Mouse (Mus musculus): ENCODE measurements around the gene Jazf1.

DNA sequence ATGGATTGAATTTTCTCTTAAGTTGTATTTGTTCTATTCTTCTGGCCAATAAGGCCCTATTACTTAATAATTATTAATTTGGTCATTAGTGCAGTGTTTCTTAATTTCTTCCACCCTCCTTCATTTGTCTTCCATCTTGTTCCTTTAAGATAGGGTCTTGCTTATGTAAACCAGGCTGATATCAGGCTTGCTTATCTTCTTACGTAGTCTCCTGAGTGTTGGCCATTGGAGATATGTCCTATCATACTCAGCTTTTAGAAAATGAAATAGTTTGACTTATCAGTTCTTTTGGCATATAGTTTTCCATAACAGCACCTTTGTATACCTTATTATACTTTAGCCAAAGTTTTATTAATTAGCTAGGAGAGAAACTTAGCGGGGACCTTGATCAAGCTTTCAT is 333.8 kb downstream of the Jazf1 start:
- TF ChIP-seq CTCF (IDR thresholded peaks at IDR 0.05; ENCODE audit: extremely low read depth, insufficient read length, insufficient replicate concordance, low read depth, low read length) (no peak), POLR2A (IDR thresholded peaks at IDR 0.05; ENCODE audit: low read depth, low read length) (no peak)
